Comparison of ENCODE assay signal across 27 mouse cellular contexts in the genomic region with DNA sequence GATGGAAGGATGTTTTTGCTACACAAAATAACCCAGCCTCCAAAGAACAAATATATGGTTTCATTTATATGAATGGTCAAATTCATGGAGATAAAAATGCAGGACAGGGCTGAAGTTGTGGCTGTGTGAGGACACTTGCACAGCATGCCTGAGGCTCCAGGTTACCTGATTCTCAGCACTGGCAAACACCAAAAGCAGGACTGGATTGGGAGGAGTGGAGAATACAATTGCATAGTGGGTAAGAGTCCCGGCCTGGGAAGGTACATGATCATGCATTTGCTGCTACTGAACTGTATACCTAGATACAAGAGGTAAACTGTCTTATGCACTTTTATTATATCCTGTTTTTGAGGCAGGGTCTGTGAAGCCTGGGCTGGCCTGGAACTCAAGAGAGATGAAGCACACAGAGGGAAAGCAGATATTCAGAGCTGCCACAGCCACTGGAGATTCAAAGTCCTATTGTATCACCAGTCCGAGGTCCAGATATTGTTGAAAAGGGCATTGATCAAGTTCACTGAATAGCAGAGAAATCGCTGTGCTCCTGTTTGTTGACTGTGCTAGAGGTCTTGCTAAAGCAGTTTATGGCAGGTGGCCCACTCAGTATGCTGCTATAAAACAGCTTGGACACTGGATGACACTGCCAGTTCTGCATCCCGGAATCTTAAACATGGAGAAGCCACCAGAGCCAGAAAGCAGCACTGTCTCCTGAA. TPM values are rescaled to one million over a fixed set of nuclear protein-coding genes. Genes with fewer than 3 reads are reported as not detected.
DNase-seq lines count a peak whose midpoint lies in the region; ATAC-seq and TF ChIP-seq lines count a peak whose summit lies in the region.
"Had no signal": no experiment of that assay in that cellular context is flagged by ENCODE, and none has a peak within 500 bp of the region (broad histone marks: within the 10 kb centered on the region; RNA-seq: fewer than 3 reads in every experiment).

No protein-coding gene starts in this region.

- H3K9ac ChIP-seq in intestine, embryonic 15.5 days = peak overlapping the region; percentile 17; the same call in 1 of the 2 replicates
- H3K9ac ChIP-seq in intestine, postnatal 0 days (ENCODE audit: low read depth, low read length) = no peak overlapping the region
- no peak overlapping the region for H3K9ac ChIP-seq in lung, embryonic 15.5 days
- H3K9ac ChIP-seq in embryonic facial prominence, embryonic 13.5 days = no peak overlapping the region
- H3K9ac ChIP-seq: heart, embryonic 12.5 days; hindbrain, embryonic 14.5 days; liver, embryonic 14.5 days; midbrain, embryonic 15.5 days; neural tube, embryonic 12.5 days had no signal

- 48% methylated on average over 4 of the region's 4 CpGs for WGBS in intestine, embryonic 15.5 days
- WGBS in intestine, postnatal 0 days = 28% methylated on average over 4 of the region's 4 CpGs
- WGBS in lung, embryonic 15.5 days = 49% methylated on average over 4 of the region's 4 CpGs
- WGBS in embryonic facial prominence, embryonic 13.5 days = 67% methylated on average over 4 of the region's 4 CpGs

- H3K4me2 ChIP-seq in intestine, embryonic 15.5 days (replicated peaks) = no peak overlapping the region
- H3K4me2 ChIP-seq in intestine, postnatal 0 days (replicated peaks; ENCODE audit: low read depth) = no peak overlapping the region
- H3K4me2 ChIP-seq in lung, embryonic 15.5 days = no peak overlapping the region
- no peak overlapping the region for H3K4me2 ChIP-seq in embryonic facial prominence, embryonic 13.5 days
- H3K4me2 ChIP-seq: heart, embryonic 12.5 days; hindbrain, embryonic 14.5 days; midbrain, embryonic 15.5 days; neural tube, embryonic 12.5 days had no signal

- H3K36me3 ChIP-seq in intestine, embryonic 15.5 days = peaks cover 15% of the 10 kb centered on the region
- peaks cover 28% of the 10 kb centered on the region for H3K36me3 ChIP-seq in intestine, postnatal 0 days (ENCODE audit: control insufficient read depth, insufficient read depth)
- H3K36me3 ChIP-seq in lung, embryonic 15.5 days = peaks cover 36% of the 10 kb centered on the region
- peaks cover 43% of the 10 kb centered on the region for H3K36me3 ChIP-seq in embryonic facial prominence, embryonic 13.5 days

- ATAC-seq in intestine, embryonic 15.5 days = no peak
- no peak for ATAC-seq in intestine, postnatal 0 days
- ATAC-seq in lung, embryonic 15.5 days (ENCODE audit: borderline replicate concordance, extremely low read depth, low FRiP score, low TSS enrichment) = no peak
- ATAC-seq in embryonic facial prominence, embryonic 13.5 days (ENCODE audit: insufficient number of reproducible peaks, insufficient read depth, low FRiP score, low TSS enrichment, low read depth) = no peak
- ATAC-seq: forebrain, embryonic 16.5 days; inflammation-experienced regulatory T-cells, adult 6 months; lung, postnatal 0 days; midbrain, embryonic 15.5 days had no signal

- no peak overlapping the region for H3K4me3 ChIP-seq in intestine, embryonic 15.5 days (replicated peaks)
- no peak overlapping the region for H3K4me3 ChIP-seq in intestine, postnatal 0 days (ENCODE audit: low read depth, low read length)
- H3K4me3 ChIP-seq in lung, embryonic 15.5 days = no peak overlapping the region
- no peak overlapping the region for H3K4me3 ChIP-seq in embryonic facial prominence, embryonic 13.5 days
- H3K4me3 ChIP-seq: erythroblast, embryonic 14.5 days; heart, adult 2 months; heart, embryonic 12.5 days; midbrain, embryonic 10.5 days; midbrain, embryonic 15.5 days; myocyte; neural tube, embryonic 12.5 days had no signal

- no peak for TF ChIP-seq CTCF in intestine, postnatal 0 days (IDR thresholded peaks at IDR 0.05; ENCODE audit: low read depth)

- peak; percentile 33 to 39 for DNase-seq in cerebellum, adult 18-20 months
- no peak for DNase-seq in cerebellum, adult 8-10 months
- DNase-seq in lung, postnatal 14 days = no peak
- DNase-seq in frontal cortex, postnatal 36 days (ENCODE audit: low spot score in 2 of 2) = no peak
- DNase-seq: adrenal gland, adult 8-10 months; heart, adult 2 months; heart, postnatal 4 days; kidney, adult 8-10 months; layer of hippocampus, adult 9-11 months; thymus, postnatal 4 days had no signal

- peaks cover 11% of the 10 kb centered on the region for H3K4me1 ChIP-seq in intestine, embryonic 15.5 days (replicated peaks)
- H3K4me1 ChIP-seq in intestine, postnatal 0 days (replicated peaks; ENCODE audit: control insufficient read depth, insufficient read depth, low read length) = no peaks in the 10 kb centered on the region
- peaks cover 9% of the 10 kb centered on the region for H3K4me1 ChIP-seq in lung, embryonic 15.5 days
- peaks cover 10% of the 10 kb centered on the region for H3K4me1 ChIP-seq in embryonic facial prominence, embryonic 13.5 days

- peak overlapping the region; percentile 22; the same call in 1 of the 2 replicates for H3K27ac ChIP-seq in intestine, embryonic 15.5 days
- H3K27ac ChIP-seq in intestine, postnatal 0 days (ENCODE audit: low read depth, low read length) = no peak overlapping the region; the same call in 1 of the 2 replicates
- peak overlapping the region; percentile 32; the same call in 1 of the 2 replicates for H3K27ac ChIP-seq in lung, embryonic 15.5 days
- H3K27ac ChIP-seq in embryonic facial prominence, embryonic 13.5 days = 0 out of 2 replicates have a peak overlapping the region, but pooled peaks have one; percentile 0
- H3K27ac ChIP-seq: heart, adult 2 months; hindbrain, embryonic 14.5 days; kidney, postnatal 0 days; liver, embryonic 14.5 days; midbrain, embryonic 10.5 days; midbrain, embryonic 15.5 days; neural tube, embryonic 12.5 days had no signal

- no peaks in the 10 kb centered on the region for H3K27me3 ChIP-seq in intestine, embryonic 15.5 days (replicated peaks)
- no peaks in the 10 kb centered on the region for H3K27me3 ChIP-seq in intestine, postnatal 0 days (replicated peaks; ENCODE audit: control insufficient read depth, insufficient read depth, low read length)
- H3K27me3 ChIP-seq in lung, embryonic 15.5 days = no peaks in the 10 kb centered on the region
- no peaks in the 10 kb centered on the region for H3K27me3 ChIP-seq in embryonic facial prominence, embryonic 13.5 days
- H3K27me3 ChIP-seq: CH12.LX; heart, embryonic 12.5 days; midbrain, embryonic 15.5 days; neural tube, embryonic 12.5 days had no signal

- no peaks in the 10 kb centered on the region for H3K9me3 ChIP-seq in intestine, embryonic 15.5 days
- H3K9me3 ChIP-seq in intestine, postnatal 0 days (ENCODE audit: control insufficient read depth) = no peaks in the 10 kb centered on the region
- H3K9me3 ChIP-seq in lung, embryonic 15.5 days = no peaks in the 10 kb centered on the region
- H3K9me3 ChIP-seq in embryonic facial prominence, embryonic 13.5 days = no peaks in the 10 kb centered on the region
- H3K9me3 ChIP-seq: heart, embryonic 12.5 days; midbrain, embryonic 10.5 days; midbrain, embryonic 15.5 days; neural tube, embryonic 12.5 days had no signal

RNA-seq across cellular contexts. Expression of a gene that starts 3.2 kb away (rescaled TPM):
- 69.8 and 74.0 TPM in 2 replicates for polyA plus RNA-seq in intestine, embryonic 15.5 days (2015; fragmentation: Nextera tagmentation; extraction: Ambion mirVana)
- polyA plus RNA-seq in intestine, postnatal 0 days (2015; fragmentation: Nextera tagmentation; extraction: Ambion mirVana) = 53.1 and 53.9 TPM in 2 replicates
- 77.3 and 85.6 TPM in 2 replicates for polyA plus RNA-seq in lung, embryonic 15.5 days (2015; fragmentation: Nextera tagmentation; extraction: Ambion mirVana)
- polyA plus RNA-seq in embryonic facial prominence, embryonic 13.5 days (2015; fragmentation: Nextera tagmentation; extraction: Ambion mirVana) = 85.5 and 100 TPM in 2 replicates

RNA-seq across cellular contexts. Expression of a gene that starts 15.3 kb away (rescaled TPM):
- polyA plus RNA-seq in intestine, embryonic 15.5 days (2015; fragmentation: Nextera tagmentation; extraction: Ambion mirVana) = 117 and 125 TPM in 2 replicates
- polyA plus RNA-seq in intestine, postnatal 0 days (2015; fragmentation: Nextera tagmentation; extraction: Ambion mirVana) = 61.3 and 63.7 TPM in 2 replicates
- 154 TPM in 2 replicates for polyA plus RNA-seq in lung, embryonic 15.5 days (2015; fragmentation: Nextera tagmentation; extraction: Ambion mirVana)
- 187 and 195 TPM in 2 replicates for polyA plus RNA-seq in embryonic facial prominence, embryonic 13.5 days (2015; fragmentation: Nextera tagmentation; extraction: Ambion mirVana)

RNA-seq across cellular contexts. Expression of a gene that starts 18.1 kb away (rescaled TPM):
- polyA plus RNA-seq in intestine, embryonic 15.5 days (2015; fragmentation: Nextera tagmentation; extraction: Ambion mirVana) = 146 and 157 TPM in 2 replicates
- 38.3 and 40.7 TPM in 2 replicates for polyA plus RNA-seq in intestine, postnatal 0 days (2015; fragmentation: Nextera tagmentation; extraction: Ambion mirVana)
- polyA plus RNA-seq in lung, embryonic 15.5 days (2015; fragmentation: Nextera tagmentation; extraction: Ambion mirVana) = 208 and 219 TPM in 2 replicates
- polyA plus RNA-seq in embryonic facial prominence, embryonic 13.5 days (2015; fragmentation: Nextera tagmentation; extraction: Ambion mirVana) = 265 and 286 TPM in 2 replicates

RNA-seq across cellular contexts. Expression of a gene that starts 20.2 kb away (rescaled TPM):
- 82.3 and 109 TPM in 2 replicates for polyA plus RNA-seq in intestine, embryonic 15.5 days (2015; fragmentation: Nextera tagmentation; extraction: Ambion mirVana)
- 1,091 and 1,109 TPM in 2 replicates for polyA plus RNA-seq in intestine, postnatal 0 days (2015; fragmentation: Nextera tagmentation; extraction: Ambion mirVana)
- 42.8 and 45.3 TPM in 2 replicates for polyA plus RNA-seq in lung, embryonic 15.5 days (2015; fragmentation: Nextera tagmentation; extraction: Ambion mirVana)
- polyA plus RNA-seq in embryonic facial prominence, embryonic 13.5 days (2015; fragmentation: Nextera tagmentation; extraction: Ambion mirVana) = 13.5 and 16.5 TPM in 2 replicates

RNA-seq across cellular contexts. Expression of a gene that starts 20.2 kb away (rescaled TPM):
- 35.6 and 36.3 TPM in 2 replicates for polyA plus RNA-seq in intestine, embryonic 15.5 days (2015; fragmentation: Nextera tagmentation; extraction: Ambion mirVana)
- 70.3 and 78.7 TPM in 2 replicates for polyA plus RNA-seq in intestine, postnatal 0 days (2015; fragmentation: Nextera tagmentation; extraction: Ambion mirVana)
- polyA plus RNA-seq in lung, embryonic 15.5 days (2015; fragmentation: Nextera tagmentation; extraction: Ambion mirVana) = 43.9 and 44.6 TPM in 2 replicates
- 24.2 and 26.7 TPM in 2 replicates for polyA plus RNA-seq in embryonic facial prominence, embryonic 13.5 days (2015; fragmentation: Nextera tagmentation; extraction: Ambion mirVana)

Comparison
In these comparisons a context has a peak if more than half of its experiments do, and no peak if none do; other contexts are left out.
1. DNase-seq: peak in cerebellum, adult 18-20 months (2 of 2); none in cerebellum, adult 8-10 months (single experiment), lung, postnatal 14 days (single experiment) and frontal cortex, postnatal 36 days (0 of 2).